Mouse (Mus musculus): ENCODE measurements around the gene Cyth1. TPM values are rescaled to one million over a fixed set of nuclear protein-coding genes. Genes with fewer than 3 reads are reported as not detected.

Cyth1 gene
- polyA plus RNA-seq, 1 experiment from 2014 or later: 17.7 TPM

DNA sequence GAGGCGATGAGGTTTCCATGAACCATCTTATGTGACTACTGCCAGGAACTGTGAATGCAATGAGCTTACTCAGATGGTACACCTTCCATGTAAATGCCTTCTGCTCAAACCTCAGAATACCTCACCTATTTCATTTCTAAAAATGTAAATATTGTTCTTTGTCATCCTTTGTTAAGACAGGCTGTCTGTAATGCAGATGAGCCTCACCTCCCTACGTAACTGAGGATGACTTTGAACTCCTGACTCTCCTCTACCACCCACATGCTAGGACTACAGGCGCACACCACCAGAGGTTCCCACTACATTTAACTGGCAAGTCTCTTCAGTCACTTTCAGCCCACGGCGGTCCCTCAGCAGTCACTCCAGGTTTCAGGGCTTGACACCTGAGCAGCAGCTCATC is 25.5 kb downstream of the Cyth1 start:
- H3K36me3 ChIP-seq (ENCODE audit: control insufficient read depth, insufficient read depth, low read length): no peaks in the 10 kb centered on the region
- H3K27ac ChIP-seq (ENCODE audit: low read depth, low read length): no peak overlapping the region
- no peak overlapping the region for H3K4me2 ChIP-seq (ENCODE audit: low read depth, low read length)
- no peak overlapping the region for H3K9ac ChIP-seq (replicated peaks; ENCODE audit: low read depth, low read length)
- H3K27me3 ChIP-seq (ENCODE audit: control insufficient read depth, insufficient read depth, low read length): no peaks in the 10 kb centered on the region
- 83% methylated on average over 5 of the region's 5 CpGs for WGBS
- H3K9me3 ChIP-seq (ENCODE audit: control insufficient read depth, low read length): no peaks in the 10 kb centered on the region
- no peak overlapping the region for H3K4me3 ChIP-seq (ENCODE audit: low read depth, low read length)
- ATAC-seq (ENCODE audit: low read depth): no peak
- H3K4me1 ChIP-seq (ENCODE audit: control insufficient read depth, insufficient read depth, low read length): no peaks in the 10 kb centered on the region

DNA sequence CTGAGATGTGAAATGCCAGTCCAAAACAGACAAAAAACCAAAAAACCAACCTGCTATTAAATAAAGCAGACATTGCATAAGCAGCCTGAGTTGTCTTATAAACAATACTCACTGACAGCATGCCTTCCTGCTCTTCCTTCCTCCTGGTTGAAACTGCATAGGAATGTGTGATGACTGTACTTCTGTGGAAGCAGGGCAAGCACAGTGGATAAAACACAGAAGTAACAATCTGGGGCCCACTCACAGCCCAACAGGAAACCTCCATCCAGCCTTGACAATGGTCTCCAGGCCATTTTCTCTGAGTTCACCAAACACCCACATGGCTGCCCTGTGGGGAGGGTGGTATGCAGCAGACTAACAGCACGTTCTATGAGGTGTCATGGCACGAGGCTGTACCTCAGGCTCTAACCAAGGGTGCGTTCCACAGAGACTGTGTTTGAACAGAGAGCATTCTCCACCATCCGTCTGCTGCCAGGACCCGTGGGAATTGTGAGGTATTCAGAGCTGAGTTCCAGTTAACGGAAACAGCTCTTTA is 26.0 kb downstream of the Cyth1 start:
- Histone ChIP-seq H3K4me3 (ENCODE audit: low read depth, low read length) (no peak overlapping the region), H3K27me3 (ENCODE audit: control insufficient read depth, insufficient read depth, low read length) (no peaks in the 10 kb centered on the region), H3K36me3 (ENCODE audit: control insufficient read depth, insufficient read depth, low read length) (no peaks in the 10 kb centered on the region), H3K9ac (replicated peaks; ENCODE audit: low read depth, low read length) (no peak overlapping the region), H3K9me3 (ENCODE audit: control insufficient read depth, low read length) (no peaks in the 10 kb centered on the region), H3K27ac (ENCODE audit: low read depth, low read length) (no peak overlapping the region), H3K4me2 (ENCODE audit: low read depth, low read length) (no peak overlapping the region), H3K4me1 (ENCODE audit: control insufficient read depth, insufficient read depth, low read length) (no peaks in the 10 kb centered on the region)
- 51% methylated on average over 6 of the region's 6 CpGs for WGBS
- ATAC-seq (ENCODE audit: low read depth): no peak

DNA sequence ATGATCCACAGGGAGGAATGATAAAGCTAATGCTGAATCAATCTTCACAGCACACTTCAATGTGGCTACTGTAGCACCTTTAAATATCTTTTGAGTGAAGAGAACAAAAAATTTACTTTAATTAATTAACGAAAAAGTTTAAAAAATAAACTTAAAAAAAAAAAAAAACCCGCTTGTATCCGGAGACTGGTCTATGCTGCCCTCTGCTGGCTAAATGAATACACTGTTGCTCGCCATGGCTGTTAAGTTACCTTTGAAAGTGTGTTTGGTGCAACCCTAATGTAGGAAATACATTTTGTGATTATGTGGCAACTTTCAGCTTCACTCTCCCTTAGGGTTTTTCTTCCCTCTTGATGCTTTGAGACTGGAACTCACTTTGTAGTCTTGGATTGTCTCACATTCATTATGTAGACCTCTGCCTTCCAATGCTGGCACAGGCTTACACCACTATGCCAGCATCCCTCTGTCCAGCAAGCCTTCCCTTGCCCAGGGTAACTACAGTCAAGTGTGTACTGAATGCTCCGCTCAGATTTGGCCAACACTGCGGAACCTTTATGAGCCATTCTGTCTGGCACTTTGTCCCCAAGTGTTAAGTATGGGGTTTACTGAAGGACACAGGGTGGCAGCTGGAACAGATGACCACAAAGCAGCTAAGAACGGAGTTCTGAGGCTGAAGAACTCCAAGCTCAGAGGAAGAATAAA is 27.7 kb downstream of the Cyth1 start:
- H3K4me3 ChIP-seq (ENCODE audit: low read depth, low read length): no peak overlapping the region
- no peak overlapping the region for H3K4me2 ChIP-seq (ENCODE audit: low read depth, low read length)
- H3K4me1 ChIP-seq (ENCODE audit: control insufficient read depth, insufficient read depth, low read length): no peaks in the 10 kb centered on the region
- ATAC-seq (ENCODE audit: low read depth): no peak
- no peaks in the 10 kb centered on the region for H3K27me3 ChIP-seq (ENCODE audit: control insufficient read depth, insufficient read depth, low read length)
- WGBS: 26% methylated on average over 7 of the region's 7 CpGs
- no peaks in the 10 kb centered on the region for H3K36me3 ChIP-seq (ENCODE audit: control insufficient read depth, insufficient read depth, low read length)
- H3K9ac ChIP-seq (replicated peaks; ENCODE audit: low read depth, low read length): no peak overlapping the region
- H3K9me3 ChIP-seq (ENCODE audit: control insufficient read depth, low read length): no peaks in the 10 kb centered on the region
- H3K27ac ChIP-seq (ENCODE audit: low read depth, low read length): no peak overlapping the region

DNA sequence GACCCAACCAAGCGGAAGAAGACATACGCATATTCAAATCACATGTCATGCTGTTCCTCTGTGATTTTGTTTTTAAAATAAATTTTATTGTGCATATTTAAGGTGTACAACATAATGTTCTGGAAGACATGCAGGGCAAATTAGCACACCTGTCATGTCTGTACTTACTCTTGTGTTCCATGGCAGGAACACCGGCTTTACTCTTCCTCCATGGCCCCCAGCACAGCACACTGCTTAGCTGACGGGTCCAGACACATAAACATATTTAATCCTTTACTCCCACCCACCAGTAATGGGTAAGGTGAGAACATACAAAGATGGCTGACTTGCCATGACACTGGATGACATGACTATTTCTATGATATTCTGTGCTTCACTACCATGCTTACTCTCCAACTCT is 29.3 kb downstream of the Cyth1 start:
- H3K4me2 ChIP-seq (ENCODE audit: low read depth, low read length): no peak overlapping the region
- H3K27me3 ChIP-seq (ENCODE audit: control insufficient read depth, insufficient read depth, low read length): no peaks in the 10 kb centered on the region
- 91% methylated on average over 4 of the region's 4 CpGs for WGBS
- no peaks in the 10 kb centered on the region for H3K36me3 ChIP-seq (ENCODE audit: control insufficient read depth, insufficient read depth, low read length)
- H3K9ac ChIP-seq (replicated peaks; ENCODE audit: low read depth, low read length): no peak overlapping the region
- H3K4me1 ChIP-seq (ENCODE audit: control insufficient read depth, insufficient read depth, low read length): no peaks in the 10 kb centered on the region
- H3K27ac ChIP-seq (ENCODE audit: low read depth, low read length): no peak overlapping the region
- no peaks in the 10 kb centered on the region for H3K9me3 ChIP-seq (ENCODE audit: control insufficient read depth, low read length)
- no peak for ATAC-seq (ENCODE audit: low read depth)
- no peak overlapping the region for H3K4me3 ChIP-seq (ENCODE audit: low read depth, low read length)

DNA sequence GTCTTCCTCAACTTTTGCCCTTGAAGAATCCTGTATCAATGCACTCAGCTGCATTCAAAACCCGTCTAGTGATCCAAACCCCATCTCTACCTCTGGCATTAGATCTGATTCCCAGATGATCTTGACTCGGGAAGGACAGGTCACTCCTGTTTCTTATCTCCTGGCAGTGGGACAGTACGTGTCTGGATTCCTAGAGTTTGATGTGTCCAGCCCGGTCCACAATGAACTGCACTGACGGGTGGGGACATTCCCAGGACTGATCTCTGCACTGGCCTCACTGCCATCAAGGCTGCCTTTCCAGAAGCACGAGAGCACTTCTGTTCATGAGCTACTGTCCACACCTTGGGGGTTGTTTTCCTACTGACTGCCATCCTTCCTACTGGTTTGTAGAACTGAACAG is 31.9 kb downstream of the Cyth1 start:
- Histone ChIP-seq H3K27me3 (ENCODE audit: control insufficient read depth, insufficient read depth, low read length) (no peaks in the 10 kb centered on the region), H3K4me1 (ENCODE audit: control insufficient read depth, insufficient read depth, low read length) (peaks cover 12% of the 10 kb centered on the region), H3K36me3 (ENCODE audit: control insufficient read depth, insufficient read depth, low read length) (no peaks in the 10 kb centered on the region), H3K27ac (ENCODE audit: low read depth, low read length) (no peak overlapping the region), H3K9ac (replicated peaks; ENCODE audit: low read depth, low read length) (no peak overlapping the region), H3K4me3 (ENCODE audit: low read depth, low read length) (no peak overlapping the region), H3K9me3 (ENCODE audit: control insufficient read depth, low read length) (no peaks in the 10 kb centered on the region), H3K4me2 (ENCODE audit: low read depth, low read length) (no peak overlapping the region)
- WGBS: 94% methylated on average over 6 of the region's 6 CpGs
- no peak for ATAC-seq (ENCODE audit: low read depth)

- no peak overlapping the region for H3K4me3 ChIP-seq (ENCODE audit: low read depth, low read length)
- H3K36me3 ChIP-seq (ENCODE audit: control insufficient read depth, insufficient read depth, low read length): no peaks in the 10 kb centered on the region
- no peak overlapping the region for H3K9ac ChIP-seq (replicated peaks; ENCODE audit: low read depth, low read length)
- H3K4me2 ChIP-seq (ENCODE audit: low read depth, low read length): no peak overlapping the region
- 77% methylated on average over 5 of the region's 5 CpGs for WGBS
- no peak for ATAC-seq (ENCODE audit: low read depth)
- peaks cover 16% of the 10 kb centered on the region for H3K4me1 ChIP-seq (ENCODE audit: control insufficient read depth, insufficient read depth, low read length)
- H3K27ac ChIP-seq (ENCODE audit: low read depth, low read length): no peak overlapping the region
- H3K27me3 ChIP-seq (ENCODE audit: control insufficient read depth, insufficient read depth, low read length): no peaks in the 10 kb centered on the region
- no peaks in the 10 kb centered on the region for H3K9me3 ChIP-seq (ENCODE audit: control insufficient read depth, low read length)
Measured at GRCm38 (mm10) chr11:118215928-118216458, 32.4 kb downstream of the Cyth1 start.

DNA sequence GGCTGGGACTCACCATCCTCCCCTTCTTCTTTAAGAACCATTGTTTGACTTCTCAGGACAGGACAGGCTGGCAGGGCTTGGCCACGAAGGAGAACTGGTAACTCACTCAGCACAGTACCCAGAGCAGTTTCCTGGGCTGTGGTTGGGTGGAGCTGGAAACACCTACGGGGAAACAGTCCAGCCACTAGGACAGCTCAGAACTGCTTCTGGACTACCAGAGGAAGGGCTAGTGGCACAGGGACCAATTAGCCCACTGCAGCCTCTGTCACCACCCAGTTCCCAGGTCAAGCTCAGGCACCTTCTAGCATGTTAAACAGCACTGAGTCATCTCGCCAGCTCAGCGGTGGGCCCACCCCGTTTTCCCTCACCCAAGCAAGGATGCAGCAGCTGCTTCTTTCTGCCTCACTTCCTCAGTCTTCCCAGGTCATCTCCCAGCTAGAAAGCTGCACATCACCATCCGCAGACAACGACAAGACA is 35.7 kb downstream of the Cyth1 start:
- Histone ChIP-seq H3K36me3 (ENCODE audit: control insufficient read depth, insufficient read depth, low read length) (no peaks in the 10 kb centered on the region), H3K4me3 (ENCODE audit: low read depth, low read length) (no peak overlapping the region), H3K27me3 (ENCODE audit: control insufficient read depth, insufficient read depth, low read length) (no peaks in the 10 kb centered on the region), H3K9ac (replicated peaks; ENCODE audit: low read depth, low read length) (no peak overlapping the region), H3K4me1 (ENCODE audit: control insufficient read depth, insufficient read depth, low read length) (peaks cover 33% of the 10 kb centered on the region), H3K4me2 (ENCODE audit: low read depth, low read length) (no peak overlapping the region), H3K27ac (ENCODE audit: low read depth, low read length) (no peak overlapping the region), H3K9me3 (ENCODE audit: control insufficient read depth, low read length) (no peaks in the 10 kb centered on the region)
- ATAC-seq (ENCODE audit: low read depth): no peak
- 62% methylated on average over 7 of the region's 7 CpGs for WGBS

- Histone ChIP-seq H3K36me3 (ENCODE audit: control insufficient read depth, insufficient read depth, low read length) (no peaks in the 10 kb centered on the region), H3K4me1 (ENCODE audit: control insufficient read depth, insufficient read depth, low read length) (peaks cover 36% of the 10 kb centered on the region), H3K9me3 (ENCODE audit: control insufficient read depth, low read length) (no peaks in the 10 kb centered on the region), H3K4me2 (ENCODE audit: low read depth, low read length) (no peak overlapping the region), H3K27ac (ENCODE audit: low read depth, low read length) (no peak overlapping the region), H3K27me3 (ENCODE audit: control insufficient read depth, insufficient read depth, low read length) (no peaks in the 10 kb centered on the region), H3K9ac (replicated peaks; ENCODE audit: low read depth, low read length) (no peak overlapping the region), H3K4me3 (ENCODE audit: low read depth, low read length) (no peak overlapping the region)
- WGBS: 46% methylated on average over 10 of the region's 10 CpGs
- no peak for ATAC-seq (ENCODE audit: low read depth)
Measured at GRCm38 (mm10) chr11:118211749-118212635, 36.4 kb downstream of the Cyth1 start.

- Histone ChIP-seq H3K9ac (replicated peaks; ENCODE audit: low read depth, low read length) (no peak overlapping the region; the same call in 1 of the 2 replicates), H3K9me3 (ENCODE audit: control insufficient read depth, low read length) (no peaks in the 10 kb centered on the region), H3K4me1 (ENCODE audit: control insufficient read depth, insufficient read depth, low read length) (peaks cover 36% of the 10 kb centered on the region), H3K27me3 (ENCODE audit: control insufficient read depth, insufficient read depth, low read length) (no peaks in the 10 kb centered on the region), H3K4me3 (ENCODE audit: low read depth, low read length) (no peak overlapping the region), H3K4me2 (ENCODE audit: low read depth, low read length) (no peak overlapping the region), H3K27ac (ENCODE audit: low read depth, low read length) (no peak overlapping the region), H3K36me3 (ENCODE audit: control insufficient read depth, insufficient read depth, low read length) (no peaks in the 10 kb centered on the region)
- 96% methylated on average over 5 of the region's 5 CpGs for WGBS
- no peak for ATAC-seq (ENCODE audit: low read depth)
Measured at GRCm38 (mm10) chr11:118210962-118211361, 37.4 kb downstream of the Cyth1 start.
